Mouse (Mus musculus) naive thymus-derived CD4-positive, alpha-beta T cell, adult 5 months (primary cell): ENCODE measurements around the gene Cd69. TPM values are rescaled to one million over a fixed set of nuclear protein-coding genes. Genes with fewer than 3 reads are reported as not detected.

Experiments
- polyA plus RNA-seq: library from polyadenylated mRNA; unstranded; fragments of 100-300 nt; shearing (Covaris generic); gene quantifications from one replicate; pipeline ENCODE4 v1.2.1, GENCODE M21; 2017

The Cd69 gene
- polyA plus RNA-seq: 160 TPM

GRCm38 (mm10) chr6:129275220-129275619, at the start of gene Cd69:
TSS of gene Cd69 (minus strand) at chr6:129275436.

Other genes with a start within 250 kb of the Cd69 start
- not detected for gene Klrb1f, start 229.5 kb downstream of the Cd69 start, polyA plus RNA-seq
- not detected for gene Clec2e, start 174.5 kb downstream of the Cd69 start, polyA plus RNA-seq
- gene Clec2d, start 94.8 kb downstream of the Cd69 start, polyA plus RNA-seq: 11.0 TPM
- gene 4922502D21Rik, start 56.4 kb upstream of the Cd69 start, polyA plus RNA-seq: not detected
- not detected for gene Clec12a, start 67.3 kb upstream of the Cd69 start, polyA plus RNA-seq
- gene Clec12b, start 110.4 kb upstream of the Cd69 start, polyA plus RNA-seq: not detected
- 0.32 TPM for gene Clec1b, start 121.9 kb upstream of the Cd69 start, polyA plus RNA-seq
- gene Clec9a, start 133.4 kb upstream of the Cd69 start, polyA plus RNA-seq: not detected
- gene Clec1a, start 176.6 kb upstream of the Cd69 start, polyA plus RNA-seq: not detected
- gene Olr1, start 231.7 kb upstream of the Cd69 start, polyA plus RNA-seq: not detected
- gene Tmem52b, start 237.1 kb upstream of the Cd69 start, polyA plus RNA-seq: not detected